Mouse (Mus musculus): ENCODE measurements at regions not wholly inside any gene's neighbourhood (a gene's known extent, or its start where the extent isn't known, plus 50 kb on each side); places are given as distances from the start of the nearest gene placed in this dataset.

GRCm38 (mm10) chr4:150800774-150801173, 52.9 kb upstream of the Errfi1 start:
- intact Hi-C loops (cut with DNase I) = no loop called here

GRCm38 (mm10) chr4:150799550-150800398, 53.9 kb upstream of the Errfi1 start:
- intact Hi-C loops (cut with DNase I) = no loop called here

- intact Hi-C loops (cut with DNase I) = no loop called here
Observed at GRCm38 (mm10) chr4:150798783-150799530, 54.8 kb upstream of the Errfi1 start.

- intact Hi-C loops (cut with DNase I) = no loop called here
Observed at GRCm38 (mm10) chr4:150798281-150798680, 55.4 kb upstream of the Errfi1 start.

- intact Hi-C loops (cut with DNase I) = no loop called here
Observed at GRCm38 (mm10) chr4:150797057-150797456, 56.7 kb upstream of the Errfi1 start.

GRCm38 (mm10) chr4:150794878-150795277, 58.8 kb upstream of the Errfi1 start:
- intact Hi-C loops (cut with DNase I) = no loop called here

- intact Hi-C loops (cut with DNase I) = no loop called here
Observed at GRCm38 (mm10) chr4:150794257-150794794, 59.4 kb upstream of the Errfi1 start.

GRCm38 (mm10) chr4:150793146-150793545, 60.6 kb upstream of the Errfi1 start:
- intact Hi-C loops (cut with DNase I) = no loop called here

- intact Hi-C loops (cut with DNase I) = no loop called here
Observed at GRCm38 (mm10) chr4:150789166-150789565, 64.6 kb upstream of the Errfi1 start.

GRCm38 (mm10) chr4:150787113-150787512, 66.6 kb upstream of the Errfi1 start:
- intact Hi-C loops (cut with DNase I) = no loop called here

- intact Hi-C loops (cut with DNase I) = no loop called here
Observed at GRCm38 (mm10) chr4:150786651-150787050, 67.1 kb upstream of the Errfi1 start.

GRCm38 (mm10) chr4:150784491-150785451, 68.9 kb upstream of the Errfi1 start:
- intact Hi-C loops (cut with DNase I) = no loop called here

GRCm38 (mm10) chr4:150781304-150781703, 72.4 kb upstream of the Errfi1 start:
- intact Hi-C loops (cut with DNase I) = no loop called here

- intact Hi-C loops (cut with DNase I) = no loop called here
Observed at GRCm38 (mm10) chr4:150779340-150779739, 74.4 kb upstream of the Errfi1 start.

- intact Hi-C loops (cut with DNase I) = no loop called here
Observed at GRCm38 (mm10) chr4:150778683-150779082, 75.0 kb upstream of the Errfi1 start.

- intact Hi-C loops (cut with DNase I) = no loop called here
Observed at GRCm38 (mm10) chr4:150775695-150776521, 77.8 kb upstream of the Errfi1 start.

- intact Hi-C loops (cut with DNase I) = no loop called here
Observed at GRCm38 (mm10) chr4:150775281-150775680, 78.4 kb upstream of the Errfi1 start.

- intact Hi-C loops (cut with DNase I) = no loop called here
Observed at GRCm38 (mm10) chr4:150774289-150774914, 79.3 kb upstream of the Errfi1 start.

GRCm38 (mm10) chr4:150771922-150772651, 81.6 kb upstream of the Errfi1 start:
- intact Hi-C loops (cut with DNase I) = no loop called here
